Mouse (Mus musculus): ENCODE results near the gene Gm17728. TPM values are rescaled to one million over a fixed set of nuclear protein-coding genes. Genes with fewer than 3 reads are reported as not detected.
"Not testable (repeated sequence)": the region's sequence is repeated elsewhere in the genome, so short reads cannot be mapped to it uniquely, and the experiment has no call there.

The Gm17728 gene
- polyA plus RNA-seq (2016; fragmentation: Nextera tagmentation; extraction: Ambion mirVana) = not detected in 2 replicates

DNA sequence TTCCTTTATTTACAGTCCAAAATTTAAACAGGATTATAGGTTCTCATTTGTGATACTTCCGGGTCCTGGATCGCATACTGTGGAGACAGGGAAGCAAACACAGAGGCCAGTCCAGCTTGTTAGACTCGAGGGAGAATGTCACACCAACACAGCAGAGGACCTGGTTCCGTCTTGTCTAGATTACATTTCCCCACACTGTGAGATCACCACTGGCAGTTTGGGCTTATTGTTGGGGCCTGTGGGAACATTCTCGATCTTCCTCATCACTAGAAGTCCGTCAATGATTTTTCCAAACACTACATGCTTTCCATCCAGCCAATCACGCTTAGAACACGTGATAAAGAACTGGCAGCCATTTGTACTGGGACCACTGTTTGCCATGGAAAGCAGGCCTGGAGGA, at the start of gene Gm17728:
Gene Gm17728 (plus strand): TSS at position 301 of the 400 bp plus-strand sequence.
- 92% methylated on average over 8 of the region's 8 CpGs for WGBS
- not testable (repeated sequence) for ATAC-seq (ENCODE audit: low FRiP score, low read depth); H3K9ac ChIP-seq; H3K4me3 ChIP-seq; H3K9me3 ChIP-seq; H3K27me3 ChIP-seq (replicated peaks); H3K27ac ChIP-seq; H3K4me1 ChIP-seq; H3K4me2 ChIP-seq (replicated peaks); H3K36me3 ChIP-seq

DNA sequence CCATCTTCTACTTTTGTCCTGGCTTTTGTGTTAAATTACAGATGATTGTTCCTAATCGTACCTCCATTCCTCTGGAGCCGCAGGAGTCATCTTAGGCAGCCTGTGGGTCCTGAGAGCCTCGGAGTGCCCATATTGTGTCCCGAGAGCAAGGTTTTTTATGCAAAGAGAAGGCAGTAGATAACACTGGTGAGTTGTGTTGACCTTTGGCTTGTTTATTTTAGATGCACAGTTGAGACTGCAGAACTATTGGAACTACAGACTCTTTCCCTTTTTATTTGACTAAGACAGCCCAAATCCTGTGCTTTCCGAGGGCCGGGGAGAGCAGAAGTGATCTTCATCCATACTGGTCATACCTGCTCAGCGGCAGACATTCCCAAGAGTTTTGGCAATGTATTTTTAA, 24.4 kb upstream of the Gm17728 start:
- Histone ChIP-seq H3K27ac (no peak overlapping the region), H3K9me3 (no peaks in the 10 kb centered on the region), H3K9ac (no peak overlapping the region), H3K4me2 (replicated peaks) (no peak overlapping the region), H3K4me1 (no peaks in the 10 kb centered on the region), H3K27me3 (replicated peaks) (no peaks in the 10 kb centered on the region), H3K4me3 (no peak overlapping the region), H3K36me3 (no peaks in the 10 kb centered on the region)
- WGBS = 83% methylated on average over 7 of the region's 7 CpGs
- no peak for ATAC-seq (ENCODE audit: low FRiP score, low read depth)

DNA sequence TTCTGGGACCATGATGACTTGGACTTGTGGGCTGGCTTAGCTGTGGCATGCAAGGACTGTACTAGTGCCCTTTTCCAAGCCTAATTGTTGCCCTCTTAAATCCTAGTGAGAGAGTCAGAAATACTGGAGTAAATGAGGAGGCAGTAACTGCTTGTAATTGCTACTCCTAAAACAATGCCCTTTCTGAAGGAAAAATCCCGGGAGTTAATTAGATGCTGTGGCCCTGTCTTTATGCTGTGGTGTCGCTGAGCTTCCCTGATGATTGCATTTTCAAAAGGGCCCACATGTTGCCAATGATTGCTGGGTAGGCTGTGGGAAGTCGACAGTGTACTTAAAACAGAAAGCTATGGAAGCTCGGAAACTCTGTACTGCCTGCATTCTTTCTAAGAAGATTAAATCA, 23.3 kb upstream of the Gm17728 start:
- Histone ChIP-seq H3K27me3 (replicated peaks) (no peaks in the 10 kb centered on the region), H3K9me3 (no peaks in the 10 kb centered on the region), H3K4me1 (no peaks in the 10 kb centered on the region), H3K4me3 (no peak overlapping the region), H3K27ac (no peak overlapping the region), H3K9ac (no peak overlapping the region), H3K36me3 (no peaks in the 10 kb centered on the region), H3K4me2 (replicated peaks) (no peak overlapping the region)
- WGBS = 26% methylated on average over 4 of the region's 4 CpGs
- ATAC-seq (ENCODE audit: low FRiP score, low read depth) = no peak

DNA sequence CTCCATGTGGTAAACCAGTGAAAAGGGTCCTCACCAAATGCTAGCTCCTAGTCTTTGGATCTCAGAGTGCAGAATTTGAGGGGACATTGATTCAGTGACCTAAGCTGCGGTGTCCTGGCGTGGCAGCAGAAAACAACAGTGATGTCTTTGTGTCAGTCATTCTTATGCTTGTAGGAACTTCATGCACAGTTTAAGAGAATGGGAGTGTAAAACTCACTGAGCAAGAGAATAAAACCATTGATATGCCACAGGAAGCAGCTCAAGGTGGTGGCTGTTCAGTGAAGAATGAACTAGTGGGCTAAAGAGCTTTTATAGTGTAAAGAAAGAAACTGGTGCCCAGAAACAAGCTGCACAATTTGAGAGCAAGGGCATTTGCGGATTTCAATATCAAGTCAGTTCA, 17.9 kb upstream of the Gm17728 start:
- no peak overlapping the region for H3K4me2 ChIP-seq (replicated peaks)
- H3K36me3 ChIP-seq = no peaks in the 10 kb centered on the region
- H3K27me3 ChIP-seq (replicated peaks) = no peaks in the 10 kb centered on the region
- H3K4me1 ChIP-seq = no peaks in the 10 kb centered on the region
- no peak for ATAC-seq (ENCODE audit: low FRiP score, low read depth)
- H3K27ac ChIP-seq = no peak overlapping the region
- WGBS = 78% methylated on average over 3 of the region's 3 CpGs
- no peak overlapping the region for H3K9ac ChIP-seq
- H3K9me3 ChIP-seq = no peaks in the 10 kb centered on the region
- H3K4me3 ChIP-seq = no peak overlapping the region

DNA sequence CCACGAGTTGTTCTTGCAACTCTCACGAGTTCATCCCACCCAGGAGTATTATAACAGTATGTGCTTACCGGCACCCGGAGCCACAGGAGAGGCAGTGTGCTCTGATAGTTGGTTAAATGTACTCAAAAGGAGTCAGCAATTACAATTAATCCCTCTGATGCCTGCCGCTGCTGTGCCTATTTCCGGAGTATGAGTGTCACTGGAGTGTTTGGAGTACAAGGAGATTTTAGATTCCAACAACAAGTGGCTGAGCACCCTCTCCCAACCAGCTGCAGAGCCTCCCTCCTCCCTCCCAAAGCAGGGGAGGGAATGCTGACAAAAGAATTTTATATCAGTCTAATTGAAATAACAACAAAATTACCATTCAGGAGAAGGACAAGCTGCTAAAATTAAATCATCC, 14.2 kb upstream of the Gm17728 start:
- no peaks in the 10 kb centered on the region for H3K27me3 ChIP-seq (replicated peaks)
- H3K4me2 ChIP-seq (replicated peaks) = no peak overlapping the region
- H3K4me3 ChIP-seq = no peak overlapping the region
- no peaks in the 10 kb centered on the region for H3K4me1 ChIP-seq
- no peaks in the 10 kb centered on the region for H3K36me3 ChIP-seq
- 81% methylated on average over 6 of the region's 6 CpGs for WGBS
- H3K9me3 ChIP-seq = no peaks in the 10 kb centered on the region
- H3K27ac ChIP-seq = no peak overlapping the region
- no peak overlapping the region for H3K9ac ChIP-seq
- no peak for ATAC-seq (ENCODE audit: low FRiP score, low read depth)

DNA sequence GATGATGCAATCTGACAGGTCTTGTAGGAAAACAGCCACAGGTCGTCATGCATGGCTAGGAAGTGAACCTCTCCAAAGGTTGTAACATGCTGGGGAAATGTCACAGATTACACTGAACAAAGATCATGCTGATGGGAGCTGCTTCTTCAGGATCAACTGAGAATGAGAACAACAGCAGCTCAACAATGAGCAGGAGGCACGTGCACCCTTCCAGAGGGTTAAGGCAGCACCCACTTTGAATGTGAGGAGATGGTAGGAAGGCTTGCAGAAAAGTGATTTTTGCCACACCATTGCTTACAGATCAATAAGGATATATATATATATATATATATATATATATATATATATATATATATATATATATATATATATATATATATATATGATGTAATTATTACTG, 2.8 kb upstream of the Gm17728 start:
- no peaks in the 10 kb centered on the region for H3K27me3 ChIP-seq (replicated peaks)
- no peak overlapping the region for H3K4me3 ChIP-seq
- ATAC-seq (ENCODE audit: low FRiP score, low read depth) = no peak
- H3K4me2 ChIP-seq (replicated peaks) = no peak overlapping the region
- H3K9ac ChIP-seq = no peak overlapping the region
- WGBS = 83% methylated on average over 2 of the region's 2 CpGs
- H3K9me3 ChIP-seq = peaks cover 4% of the 10 kb centered on the region; the same call in 1 of the 2 replicates
- H3K4me1 ChIP-seq = no peaks in the 10 kb centered on the region
- H3K36me3 ChIP-seq = no peaks in the 10 kb centered on the region
- no peak overlapping the region for H3K27ac ChIP-seq

DNA sequence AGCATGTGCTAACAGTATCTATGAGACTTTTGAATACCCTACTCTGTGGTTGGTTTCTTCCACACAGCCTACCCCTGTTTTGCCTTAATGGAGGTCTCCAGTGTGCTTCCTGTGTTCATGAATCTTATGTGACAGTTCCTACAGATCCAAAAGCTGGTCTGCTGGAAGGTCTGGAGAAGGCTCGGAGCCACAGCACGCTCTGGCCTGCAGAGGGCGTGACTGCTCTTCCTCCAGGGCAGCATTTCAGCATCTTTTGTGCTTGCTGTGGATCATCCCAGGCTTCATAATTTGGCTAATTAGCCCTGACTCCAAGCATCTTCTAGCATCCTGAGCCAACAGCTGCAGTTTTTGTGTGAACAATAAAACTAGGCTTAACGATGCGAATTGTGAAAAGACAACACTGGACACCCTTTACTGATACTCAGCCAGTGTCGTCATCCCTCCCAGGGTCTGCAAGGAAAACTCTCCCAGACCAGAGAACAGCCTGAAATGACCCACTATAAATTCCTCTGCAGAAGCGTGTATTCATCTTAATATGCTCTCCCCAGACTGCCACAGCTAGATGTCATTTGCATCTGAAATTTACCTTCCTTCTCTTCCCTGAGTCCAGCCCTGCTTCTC, 6.6 kb downstream of the Gm17728 start:
- no peak overlapping the region for H3K27ac ChIP-seq
- 25% methylated on average over 7 of the region's 7 CpGs for WGBS
- H3K4me2 ChIP-seq (replicated peaks) = no peak overlapping the region
- no peak overlapping the region for H3K4me3 ChIP-seq
- no peaks in the 10 kb centered on the region for H3K36me3 ChIP-seq
- no peak for ATAC-seq (ENCODE audit: low FRiP score, low read depth)
- no peak overlapping the region for H3K9ac ChIP-seq
- no peaks in the 10 kb centered on the region for H3K27me3 ChIP-seq (replicated peaks)
- H3K9me3 ChIP-seq = no peaks in the 10 kb centered on the region
- H3K4me1 ChIP-seq = no peaks in the 10 kb centered on the region

DNA sequence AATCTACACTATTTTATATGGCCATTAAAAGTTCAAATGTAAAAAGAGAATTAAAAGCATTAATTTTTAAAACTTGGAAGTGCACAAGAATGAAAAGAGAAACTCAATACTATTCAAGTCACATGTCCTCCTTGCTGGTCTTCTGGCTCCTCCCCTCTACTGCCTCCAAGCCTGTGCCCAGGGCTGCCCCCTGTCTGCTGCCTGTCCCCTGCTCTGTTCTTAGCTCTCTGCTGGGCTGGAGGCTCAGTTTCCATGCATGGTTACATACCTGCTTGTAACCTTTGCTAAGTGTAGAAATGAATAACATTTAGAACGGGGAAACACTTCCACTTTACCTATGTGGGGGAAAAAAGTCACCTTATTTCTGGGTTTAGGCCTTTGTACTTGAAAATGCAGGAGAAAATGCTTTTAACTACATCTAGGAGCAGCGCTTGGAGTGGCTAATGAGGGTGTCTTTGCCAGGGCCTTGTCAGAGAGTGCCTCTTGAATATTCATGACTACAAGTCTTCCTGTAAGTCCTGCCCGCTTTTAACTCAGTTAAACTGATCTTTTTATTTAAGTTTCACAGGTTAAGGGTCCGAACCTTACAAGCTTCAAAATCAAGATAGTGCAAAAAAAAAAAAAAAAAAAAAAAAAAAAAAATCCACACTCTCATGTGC, 18.3 kb downstream of the Gm17728 start:
- H3K27ac ChIP-seq = no peak overlapping the region
- H3K36me3 ChIP-seq = no peaks in the 10 kb centered on the region
- no peak overlapping the region for H3K4me3 ChIP-seq
- H3K9me3 ChIP-seq = no peaks in the 10 kb centered on the region
- ATAC-seq (ENCODE audit: low FRiP score, low read depth) = no peak
- H3K27me3 ChIP-seq (replicated peaks) = no peaks in the 10 kb centered on the region
- no peaks in the 10 kb centered on the region for H3K4me1 ChIP-seq
- H3K4me2 ChIP-seq (replicated peaks) = no peak overlapping the region
- H3K9ac ChIP-seq = no peak overlapping the region
- whole genome bisulfite sequencing = 71% methylated on average over 4 of the region's 4 CpGs

DNA sequence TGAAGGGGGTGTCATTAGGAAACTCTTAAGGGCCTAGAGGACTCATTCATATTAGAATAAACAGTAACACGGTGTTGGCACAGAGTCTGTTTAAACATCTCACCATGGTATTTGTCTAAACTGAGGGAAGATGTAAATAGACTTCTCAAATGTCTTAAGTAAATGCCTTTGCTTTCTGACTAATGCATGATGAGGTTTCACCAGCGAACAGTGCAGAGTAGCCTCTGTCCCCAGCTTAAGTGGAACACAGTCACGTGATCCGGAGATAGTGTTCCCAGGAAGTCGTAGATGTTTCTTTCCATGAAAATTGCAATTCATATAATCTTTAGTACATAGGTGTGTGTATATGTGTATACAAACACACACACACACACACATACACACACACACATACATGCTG, 34.5 kb downstream of the Gm17728 start:
- Histone ChIP-seq H3K36me3 (no peaks in the 10 kb centered on the region), H3K27me3 (replicated peaks) (no peaks in the 10 kb centered on the region), H3K4me1 (no peaks in the 10 kb centered on the region), H3K4me3 (no peak overlapping the region), H3K27ac (no peak overlapping the region), H3K9ac (no peak overlapping the region), H3K4me2 (replicated peaks) (no peak overlapping the region), H3K9me3 (no peaks in the 10 kb centered on the region)
- 90% methylated on average over 5 of the region's 5 CpGs for WGBS
- ATAC-seq (ENCODE audit: low FRiP score, low read depth) = no peak

DNA sequence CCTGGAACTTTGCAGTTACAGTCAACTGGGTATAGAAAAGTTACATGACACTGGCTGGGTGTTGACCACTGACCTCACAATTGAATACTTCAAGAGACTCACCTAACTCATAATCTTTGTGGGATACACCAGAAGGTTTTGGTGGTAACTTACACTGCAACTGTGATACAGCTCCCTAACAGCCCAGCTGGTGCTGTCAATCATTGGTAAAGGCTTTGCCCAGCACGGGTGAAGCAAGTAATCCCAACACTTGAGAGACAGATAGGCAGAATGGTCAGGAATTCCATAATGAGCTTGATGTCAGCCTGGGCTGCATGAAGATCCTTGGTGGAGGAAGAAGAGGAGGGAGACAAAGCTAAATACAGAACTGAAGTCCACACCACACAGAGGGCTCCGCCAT, 39.0 kb downstream of the Gm17728 start:
- no peaks in the 10 kb centered on the region for H3K36me3 ChIP-seq
- 87% methylated on average over 2 of the region's 2 CpGs for WGBS
- H3K9ac ChIP-seq = no peak overlapping the region
- no peak overlapping the region for H3K4me3 ChIP-seq
- no peak for ATAC-seq (ENCODE audit: low FRiP score, low read depth)
- H3K4me2 ChIP-seq (replicated peaks) = no peak overlapping the region
- H3K27ac ChIP-seq = no peak overlapping the region
- H3K4me1 ChIP-seq = no peaks in the 10 kb centered on the region
- H3K9me3 ChIP-seq = no peaks in the 10 kb centered on the region
- H3K27me3 ChIP-seq (replicated peaks) = no peaks in the 10 kb centered on the region

Other genes with a start within 250 kb of the Gm17728 start
- not detected in 2 replicates for gene Pabpc6, start 247.7 kb downstream of the Gm17728 start, polyA plus RNA-seq (2016; fragmentation: Nextera tagmentation; extraction: Ambion mirVana)

Measured in neural tube, embryonic 12.5 days (tissue).